Mouse (Mus musculus): ENCODE results near the gene Pde6c. TPM values are rescaled to one million over a fixed set of nuclear protein-coding genes. Genes with fewer than 3 reads are reported as not detected.

Gene Pde6c
- not detected in 2 replicates for polyA plus RNA-seq (2011; ENCODE audit: insufficient read length, low read depth, missing spikeins)

DNA sequence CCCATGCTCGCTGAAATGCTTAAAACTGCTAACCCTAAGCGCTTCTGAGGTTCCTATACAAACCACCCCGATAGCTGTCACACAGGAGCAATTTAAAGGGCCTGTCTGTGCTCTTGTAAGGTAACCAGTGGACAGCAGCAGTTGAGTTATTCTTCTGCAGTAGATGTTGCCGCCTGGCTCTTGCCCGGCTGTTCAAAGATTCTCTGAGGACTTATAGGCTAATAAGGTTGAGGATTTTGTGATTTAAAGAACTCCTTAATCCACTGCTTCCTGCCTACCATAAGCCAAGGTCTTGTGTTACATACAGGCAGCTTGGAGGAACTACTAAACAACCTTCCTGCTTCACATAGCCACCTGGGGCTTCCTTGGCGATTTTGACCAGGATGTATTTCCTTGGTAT, at the start of gene Pde6c:
Gene Pde6c (plus strand): TSS at position 301 of the 400 bp plus-strand sequence.
- H3K27ac ChIP-seq (ENCODE audit: insufficient read depth, low read length), result no peak within 1 kb of the TSS
- H3K4me3 ChIP-seq (ENCODE audit: insufficient read depth, low read length), result no peak within 1 kb of the TSS
- no peaks in the 10 kb centered on the region for H3K4me1 ChIP-seq (ENCODE audit: control insufficient read depth, insufficient read depth, low read length)
- TF ChIP-seq CTCF (IDR thresholded peaks at IDR 0.05; ENCODE audit: borderline replicate concordance, insufficient read depth, low read length) (no peak), POLR2A (IDR thresholded peaks at IDR 0.05; ENCODE audit: low read depth, low read length) (no peak)

DNA sequence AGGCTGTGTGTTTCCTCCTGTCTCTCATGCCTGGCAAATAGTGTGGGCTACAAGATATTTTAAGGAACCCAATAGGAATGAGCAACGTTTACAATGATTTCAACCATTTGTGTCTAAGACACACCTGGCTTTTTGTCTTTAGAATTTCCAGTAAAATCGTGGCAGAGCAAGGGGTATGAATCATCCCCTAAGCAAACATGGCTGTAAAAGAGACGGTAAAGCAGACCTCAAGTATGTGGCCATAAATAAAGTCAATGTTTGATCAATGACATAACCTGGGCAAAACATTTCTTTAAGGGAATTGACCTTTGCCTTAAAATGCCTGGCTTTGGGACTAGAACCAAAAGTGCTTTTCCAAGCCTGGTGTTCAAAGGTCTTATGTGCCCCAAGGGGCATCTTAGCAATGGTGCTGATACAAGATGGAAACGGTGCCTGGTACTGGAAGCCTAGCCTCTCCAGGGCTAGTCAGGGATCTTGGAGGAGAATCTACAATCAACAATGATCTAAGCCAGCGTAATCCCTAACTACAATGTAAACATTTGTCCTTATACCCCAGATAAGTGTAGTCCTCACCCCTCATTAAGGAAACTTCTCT, 49.6 kb upstream of the Pde6c start:
- no peak overlapping the region for H3K4me3 ChIP-seq (ENCODE audit: insufficient read depth, low read length)
- no peak for TF ChIP-seq POLR2A (IDR thresholded peaks at IDR 0.05; ENCODE audit: low read depth, low read length)
- TF ChIP-seq CTCF (IDR thresholded peaks at IDR 0.05; ENCODE audit: borderline replicate concordance, insufficient read depth, low read length), result no peak
- H3K4me1 ChIP-seq (ENCODE audit: control insufficient read depth, insufficient read depth, low read length), result peaks cover 8% of the 10 kb centered on the region
- no peak overlapping the region for H3K27ac ChIP-seq (ENCODE audit: insufficient read depth, low read length)

- Histone ChIP-seq H3K27ac (ENCODE audit: insufficient read depth, low read length) (no peak overlapping the region), H3K4me1 (ENCODE audit: control insufficient read depth, insufficient read depth, low read length) (peaks cover 8% of the 10 kb centered on the region), H3K4me3 (ENCODE audit: insufficient read depth, low read length) (no peak overlapping the region)
- no peak for TF ChIP-seq POLR2A (IDR thresholded peaks at IDR 0.05; ENCODE audit: low read depth, low read length)
- no peak for TF ChIP-seq CTCF (IDR thresholded peaks at IDR 0.05; ENCODE audit: borderline replicate concordance, insufficient read depth, low read length)
These were observed 46.7 kb upstream of the Pde6c start for GRCm38 (mm10) chr19:38085841-38086240.

DNA sequence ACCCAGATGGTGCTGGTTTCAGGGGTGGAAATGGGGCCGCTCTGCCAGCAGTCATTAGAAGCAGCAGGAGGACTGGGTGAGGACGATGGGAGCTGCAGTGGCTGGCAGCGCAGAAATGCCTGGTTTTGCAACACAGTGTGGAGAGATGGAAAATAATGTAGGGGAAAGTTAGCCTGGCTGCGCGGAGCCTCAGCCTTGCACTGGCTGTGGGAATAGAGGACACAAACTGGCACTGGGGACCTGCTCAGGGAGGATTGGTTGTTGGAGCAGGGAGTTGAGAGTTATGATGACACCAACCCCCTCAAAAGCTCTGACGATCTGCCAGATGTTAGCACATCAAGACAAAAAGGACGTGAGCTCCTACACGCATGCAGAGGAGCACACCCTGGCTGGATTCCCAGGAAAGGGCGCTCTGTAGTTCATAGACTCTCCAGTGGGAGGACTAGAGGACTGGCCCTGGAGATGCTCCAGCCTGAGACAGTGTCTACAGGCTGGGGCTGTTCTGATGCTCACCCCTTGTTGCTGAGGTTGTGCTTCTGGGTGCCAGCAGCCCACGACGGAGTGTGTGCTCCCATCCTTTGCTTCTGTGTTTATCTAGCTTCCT, 45.5 kb upstream of the Pde6c start:
- Histone ChIP-seq H3K4me1 (ENCODE audit: control insufficient read depth, insufficient read depth, low read length) (peaks cover 8% of the 10 kb centered on the region), H3K27ac (ENCODE audit: insufficient read depth, low read length) (no peak overlapping the region), H3K4me3 (ENCODE audit: insufficient read depth, low read length) (no peak overlapping the region)
- TF ChIP-seq POLR2A (IDR thresholded peaks at IDR 0.05; ENCODE audit: low read depth, low read length) (no peak), CTCF (IDR thresholded peaks at IDR 0.05; ENCODE audit: borderline replicate concordance, insufficient read depth, low read length) (peak; percentile 32; the same call in 1 of the 2 replicates)

GRCm38 (mm10) chr19:38089358-38089757, 43.2 kb upstream of the Pde6c start:
- Histone ChIP-seq H3K4me3 (ENCODE audit: insufficient read depth, low read length) (no peak overlapping the region), H3K27ac (ENCODE audit: insufficient read depth, low read length) (no peak overlapping the region), H3K4me1 (ENCODE audit: control insufficient read depth, insufficient read depth, low read length) (no peaks in the 10 kb centered on the region)
- no peak for TF ChIP-seq CTCF (IDR thresholded peaks at IDR 0.05; ENCODE audit: borderline replicate concordance, insufficient read depth, low read length)
- TF ChIP-seq POLR2A (IDR thresholded peaks at IDR 0.05; ENCODE audit: low read depth, low read length), result no peak

DNA sequence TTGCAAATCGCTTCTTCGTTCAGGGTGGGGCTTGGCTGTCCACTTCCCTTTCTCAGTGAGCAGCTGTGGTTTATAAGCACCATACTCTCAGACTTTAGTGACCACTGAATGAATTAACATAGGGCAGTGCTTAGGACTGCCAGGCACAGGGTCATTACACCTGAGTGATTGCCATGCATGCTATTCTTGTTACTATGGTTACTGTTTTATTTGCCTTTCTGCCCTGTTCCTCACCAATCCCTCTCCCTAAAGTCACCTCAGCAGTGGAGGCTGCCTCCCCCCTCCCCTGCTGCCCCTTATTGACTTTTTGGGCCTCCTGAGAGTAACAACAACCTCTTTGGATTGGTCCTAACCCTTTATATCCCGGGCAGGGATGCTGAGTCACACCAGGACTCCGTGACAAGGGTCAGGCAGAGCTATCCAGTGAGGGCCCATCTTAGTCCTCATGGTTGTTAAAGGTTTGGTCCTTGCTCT, 41.0 kb upstream of the Pde6c start:
- Histone ChIP-seq H3K4me1 (ENCODE audit: control insufficient read depth, insufficient read depth, low read length) (no peaks in the 10 kb centered on the region), H3K27ac (ENCODE audit: insufficient read depth, low read length) (no peak overlapping the region), H3K4me3 (ENCODE audit: insufficient read depth, low read length) (no peak overlapping the region)
- TF ChIP-seq CTCF (IDR thresholded peaks at IDR 0.05; ENCODE audit: borderline replicate concordance, insufficient read depth, low read length) (no peak), POLR2A (IDR thresholded peaks at IDR 0.05; ENCODE audit: low read depth, low read length) (no peak)

- Histone ChIP-seq H3K4me3 (ENCODE audit: insufficient read depth, low read length) (no peak overlapping the region), H3K27ac (ENCODE audit: insufficient read depth, low read length) (no peak overlapping the region), H3K4me1 (ENCODE audit: control insufficient read depth, insufficient read depth, low read length) (no peaks in the 10 kb centered on the region)
- TF ChIP-seq CTCF (IDR thresholded peaks at IDR 0.05; ENCODE audit: borderline replicate concordance, insufficient read depth, low read length), result no peak
- no peak for TF ChIP-seq POLR2A (IDR thresholded peaks at IDR 0.05; ENCODE audit: low read depth, low read length)
These were observed 36.4 kb upstream of the Pde6c start for GRCm38 (mm10) chr19:38096231-38096630.

GRCm38 (mm10) chr19:38096858-38097758, 35.5 kb upstream of the Pde6c start, which contains the start of gene Ffar4:
Gene Ffar4 (plus strand): TSS chr19:38097071.
- H3K27ac ChIP-seq (ENCODE audit: insufficient read depth, low read length), result no peak within 1 kb of the TSS
- H3K4me3 ChIP-seq (ENCODE audit: insufficient read depth, low read length), result no peak within 1 kb of the TSS
- TF ChIP-seq POLR2A (IDR thresholded peaks at IDR 0.05; ENCODE audit: low read depth, low read length), result no peak
- no peak for TF ChIP-seq CTCF (IDR thresholded peaks at IDR 0.05; ENCODE audit: borderline replicate concordance, insufficient read depth, low read length)
- no peaks in the 10 kb centered on the region for H3K4me1 ChIP-seq (ENCODE audit: control insufficient read depth, insufficient read depth, low read length)

DNA sequence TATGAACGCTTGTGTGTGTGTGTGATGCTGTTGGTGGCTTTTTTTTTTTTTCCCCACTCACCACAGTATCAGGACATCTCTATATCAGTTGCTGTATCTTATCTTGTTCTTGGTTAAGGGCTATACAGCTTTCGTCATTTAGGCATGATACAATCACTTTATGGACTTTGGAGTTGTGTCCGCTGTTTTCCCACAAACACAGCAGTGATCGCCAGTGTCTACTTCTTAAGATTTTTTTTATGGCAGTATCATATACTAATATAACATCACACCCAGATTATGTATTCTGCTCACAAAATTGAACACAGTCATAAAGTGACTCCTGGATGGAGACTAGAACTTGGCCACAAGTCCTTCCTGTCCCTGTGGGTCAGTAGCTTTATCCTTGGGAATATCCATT, 24.7 kb upstream of the Pde6c start:
- Histone ChIP-seq H3K4me1 (ENCODE audit: control insufficient read depth, insufficient read depth, low read length) (no peaks in the 10 kb centered on the region), H3K4me3 (ENCODE audit: insufficient read depth, low read length) (no peak overlapping the region), H3K27ac (ENCODE audit: insufficient read depth, low read length) (no peak overlapping the region)
- no peak for TF ChIP-seq CTCF (IDR thresholded peaks at IDR 0.05; ENCODE audit: borderline replicate concordance, insufficient read depth, low read length)
- no peak for TF ChIP-seq POLR2A (IDR thresholded peaks at IDR 0.05; ENCODE audit: low read depth, low read length)

Measured in embryonic fibroblast, embryonic 13.5 days (primary cell).